Mouse (Mus musculus): Measurements from ENCODE around the gene Fgfr1op. TPM values are rescaled to one million over a fixed set of nuclear protein-coding genes. Genes with fewer than 3 reads are reported as not detected.
A peak's percentile ranks its signal among the peaks of the same experiment; 100 is the strongest.
"Not testable (repeated sequence)": the region's sequence is repeated elsewhere in the genome, so short reads cannot be mapped to it uniquely, and the experiment has no call there.

Fgfr1op gene
- total RNA-seq, 2 experiments from 2014 or later = 14.6 to 15.6 TPM

DNA sequence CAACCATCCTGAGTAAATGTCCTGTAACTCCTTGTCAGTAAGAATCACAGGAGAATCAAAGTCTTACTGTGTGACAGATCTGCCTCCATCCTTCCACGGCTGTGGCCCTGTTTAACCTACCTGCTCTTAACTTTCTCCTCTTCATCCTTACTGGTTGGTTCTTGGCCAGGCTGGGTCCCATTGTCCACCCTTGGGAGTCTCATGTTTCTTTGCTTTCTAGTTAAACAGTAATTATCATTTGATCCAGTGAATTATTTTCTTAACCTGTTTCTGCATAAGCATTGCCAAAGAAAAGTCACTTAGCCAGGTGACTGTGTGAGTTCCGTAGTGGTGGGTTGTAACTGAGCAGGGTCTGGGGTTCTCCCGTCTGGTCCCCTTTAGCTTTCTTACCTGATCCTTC lies 1.2 kb downstream of the Fgfr1op start:
- intact Hi-C loops (cut with DNase I) = not testable (repeated sequence)

DNA sequence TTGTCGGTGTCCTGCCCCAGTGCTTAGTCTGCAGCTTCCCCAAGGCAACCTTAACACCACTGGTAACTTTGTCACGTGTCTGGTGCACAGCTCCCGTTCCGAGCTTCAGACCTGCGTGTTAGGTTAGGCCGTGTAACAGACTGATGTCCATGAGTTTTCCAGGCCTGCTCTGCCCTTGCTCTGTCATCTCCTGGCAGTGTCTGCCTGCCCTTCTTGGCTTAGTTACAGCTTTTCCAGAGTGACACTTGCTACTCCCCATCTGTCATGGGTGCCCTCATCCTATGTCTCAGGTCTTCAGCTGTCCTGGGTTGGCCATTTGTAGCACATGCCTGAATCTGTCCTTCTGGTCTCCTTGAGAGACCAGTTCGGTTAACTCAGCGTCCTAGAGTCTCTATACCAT lies 2.1 kb downstream of the Fgfr1op start:
- intact Hi-C loops (cut with DNase I) = not testable (repeated sequence)
- DNase-seq = peak; percentile 32 to 48

More for the DNA sequence above, 1.2 kb downstream of the Fgfr1op start:
- DNase-seq = not testable (repeated sequence)

DNA sequence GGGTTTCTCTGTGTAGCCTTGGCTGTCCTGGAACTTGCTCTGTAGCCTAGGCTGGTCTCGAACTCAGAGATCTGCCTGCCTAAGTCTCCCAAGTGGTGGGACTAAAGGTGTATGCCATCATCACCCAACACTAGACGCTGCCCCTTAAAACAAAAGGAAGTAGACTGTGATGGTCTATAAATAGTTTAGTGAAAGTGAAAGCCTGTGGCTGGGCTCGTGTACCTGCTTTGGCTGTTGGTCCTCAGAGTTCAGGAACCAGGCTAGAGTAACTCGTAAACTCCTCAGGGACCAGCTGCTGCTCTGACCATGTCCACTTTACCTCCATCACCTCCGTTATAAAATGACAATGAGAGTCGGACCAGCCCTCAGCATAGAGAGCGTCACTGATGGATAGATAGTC lies 5.0 kb downstream of the Fgfr1op start:
- intact Hi-C loops (cut with DNase I) = no loop called here
- no peak for DNase-seq

DNA sequence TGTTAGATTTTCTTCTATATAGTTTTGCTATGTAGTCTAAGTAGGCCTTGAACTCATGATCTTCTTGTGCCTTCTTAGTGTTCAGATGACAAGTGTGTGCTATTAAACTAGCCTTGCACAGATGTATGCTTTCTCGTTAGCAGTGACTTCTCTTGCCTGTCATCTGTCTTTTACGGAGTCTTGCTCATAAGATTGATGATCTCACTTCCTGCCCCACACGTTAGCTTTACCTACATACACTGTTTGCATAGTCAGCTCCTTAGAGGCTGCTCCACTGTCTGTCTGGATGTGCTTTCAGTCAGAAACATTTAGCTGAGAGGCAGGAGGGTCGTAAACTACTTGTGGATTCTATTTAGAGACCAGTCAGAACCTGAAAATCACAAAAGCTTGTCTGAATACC lies 5.8 kb downstream of the Fgfr1op start:
- no peak for DNase-seq
- intact Hi-C loops (cut with DNase I) = no loop called here

DNA sequence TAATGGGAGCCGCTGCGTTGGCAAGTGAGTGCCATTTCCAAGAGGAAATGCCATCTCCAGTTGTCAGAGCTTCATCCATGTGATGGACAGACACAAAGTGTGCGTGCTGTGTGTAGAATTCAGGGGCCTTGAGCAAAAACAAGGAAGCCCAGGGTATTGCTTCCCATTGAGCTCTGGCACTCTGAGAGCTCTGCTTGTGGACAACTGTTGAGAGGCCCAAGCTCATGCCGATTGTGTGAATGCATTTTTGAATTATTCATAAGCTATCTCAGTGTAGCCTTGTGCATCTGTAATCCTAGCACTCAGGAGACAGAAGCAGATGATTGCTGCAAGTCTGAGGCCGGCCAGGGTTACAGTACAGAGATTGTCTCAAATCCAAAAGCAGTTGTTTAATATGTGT lies 11.8 kb downstream of the Fgfr1op start:
- DNase-seq = no peak
- intact Hi-C loops (cut with DNase I) = no loop called here

DNA sequence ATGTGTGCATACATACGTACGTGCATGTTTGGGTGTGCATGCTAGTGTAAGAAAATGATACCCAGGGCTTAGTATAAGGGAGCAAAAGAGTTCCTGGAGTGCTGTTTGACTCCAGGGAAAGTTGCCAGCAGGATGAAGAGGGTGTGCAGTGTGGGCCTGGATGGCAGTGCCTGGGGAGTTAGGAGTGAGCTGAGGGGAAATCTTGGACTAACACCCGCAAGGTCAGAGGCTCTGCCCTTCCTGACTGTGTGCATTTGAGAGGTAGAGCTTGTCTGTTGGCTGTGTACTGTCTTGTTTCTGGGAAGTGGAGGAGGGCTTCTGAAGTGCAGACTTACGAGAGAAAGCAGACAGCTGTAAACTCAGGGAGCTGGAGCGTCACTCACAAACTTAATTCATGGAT lies 18.5 kb downstream of the Fgfr1op start:
- peak; percentile 19 to 29 for DNase-seq
- intact Hi-C loops (cut with DNase I) = no loop called here

DNA sequence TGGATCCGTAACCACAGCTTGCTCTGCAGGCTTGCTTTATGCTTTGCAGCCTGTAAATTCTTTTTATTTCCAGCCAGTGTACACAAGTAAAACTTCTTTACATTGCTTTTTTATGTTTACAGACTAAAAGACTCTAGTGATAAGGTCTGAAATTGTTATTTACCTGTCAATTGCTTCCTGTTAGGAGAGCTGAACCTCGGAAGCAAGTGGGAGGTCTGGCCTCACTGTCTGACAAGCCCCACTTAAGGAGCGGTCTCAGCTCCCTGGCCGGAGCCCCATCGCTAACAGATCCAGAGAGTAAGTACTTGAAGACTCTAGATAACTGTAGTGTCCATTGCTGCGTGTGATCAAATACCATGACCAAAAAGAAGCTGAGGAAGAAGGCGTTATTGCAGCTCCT lies 18.9 kb downstream of the Fgfr1op start:
- DNase-seq = no peak
- intact Hi-C loops (cut with DNase I) = no loop called here

DNA sequence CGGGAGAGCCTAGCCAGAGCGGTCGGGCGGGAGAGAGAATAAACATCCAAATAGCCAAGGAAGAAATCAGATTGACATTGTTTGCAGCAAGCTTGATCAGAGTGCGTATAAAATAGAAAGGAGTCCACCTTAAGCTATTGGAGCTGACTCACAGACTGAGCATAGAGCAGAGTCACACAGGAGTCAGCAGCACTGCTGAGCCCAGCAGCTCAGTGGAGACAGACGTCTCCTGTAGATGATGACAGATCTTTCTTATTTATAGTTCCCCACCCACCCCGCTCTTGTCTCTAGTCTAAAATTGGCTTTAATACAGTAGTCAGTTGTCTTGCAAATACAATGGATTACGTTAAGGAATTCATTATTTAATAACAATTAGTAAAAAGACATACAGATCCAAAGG lies 28.4 kb downstream of the Fgfr1op start:
- intact Hi-C loops (cut with DNase I) = no loop called here
- no peak for DNase-seq

DNA sequence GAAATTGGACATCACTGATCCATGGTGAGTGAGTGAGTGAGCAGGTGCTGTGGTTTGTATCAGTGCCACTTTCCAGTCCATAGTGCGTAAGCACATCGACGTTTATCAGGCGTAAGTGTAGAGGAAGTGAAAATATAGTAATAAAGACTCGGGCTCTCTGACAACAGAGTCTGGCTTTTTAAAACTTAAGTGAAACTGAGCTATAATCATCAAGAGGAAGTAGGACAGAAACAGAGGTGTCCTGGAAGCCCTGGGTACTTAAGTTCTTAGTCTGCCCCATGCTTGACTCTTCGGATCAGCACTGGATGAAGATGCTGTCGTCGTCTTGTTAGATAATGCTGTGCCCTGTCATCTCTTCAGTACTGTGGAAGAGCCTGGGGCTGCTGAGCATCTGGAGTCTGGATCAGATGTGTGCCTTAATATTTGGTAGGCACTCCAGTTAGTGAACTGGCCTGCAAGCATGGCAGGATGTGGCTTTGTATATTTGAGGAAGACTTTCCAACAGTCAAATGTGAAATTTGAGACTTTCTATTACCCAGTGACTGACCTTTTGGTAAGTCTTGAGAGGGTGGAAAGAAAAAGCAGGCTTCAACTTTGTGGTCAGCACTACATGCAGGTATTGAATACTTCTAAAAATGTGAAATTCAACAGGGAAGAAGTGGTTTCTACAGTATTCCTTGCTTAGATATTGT lies 30.5 kb downstream of the Fgfr1op start:
- intact Hi-C loops (cut with DNase I) = no loop called here

DNA sequence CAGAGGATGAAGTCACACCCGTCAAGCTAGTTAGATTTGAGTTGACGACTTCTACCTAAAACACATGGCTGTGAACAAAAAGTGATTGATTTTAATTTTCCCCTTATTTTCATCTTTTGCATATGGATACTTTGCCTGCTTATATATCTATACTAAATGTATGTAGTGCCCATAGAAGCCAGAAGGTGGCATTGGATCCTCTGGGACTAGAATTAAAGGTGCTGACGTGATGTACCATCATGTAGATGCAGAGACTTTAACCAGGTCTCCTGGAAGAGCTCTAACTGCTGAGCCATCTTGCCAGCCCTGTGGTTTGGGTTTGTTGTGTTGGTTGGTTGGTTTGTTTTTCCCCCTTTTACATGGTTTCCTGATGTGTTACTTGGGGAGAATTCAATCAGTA lies 32.4 kb downstream of the Fgfr1op start:
- no peak for DNase-seq
- intact Hi-C loops (cut with DNase I) = no loop called here

More for the DNA sequence above, 30.5 kb downstream of the Fgfr1op start:
- no peak for DNase-seq

DNA sequence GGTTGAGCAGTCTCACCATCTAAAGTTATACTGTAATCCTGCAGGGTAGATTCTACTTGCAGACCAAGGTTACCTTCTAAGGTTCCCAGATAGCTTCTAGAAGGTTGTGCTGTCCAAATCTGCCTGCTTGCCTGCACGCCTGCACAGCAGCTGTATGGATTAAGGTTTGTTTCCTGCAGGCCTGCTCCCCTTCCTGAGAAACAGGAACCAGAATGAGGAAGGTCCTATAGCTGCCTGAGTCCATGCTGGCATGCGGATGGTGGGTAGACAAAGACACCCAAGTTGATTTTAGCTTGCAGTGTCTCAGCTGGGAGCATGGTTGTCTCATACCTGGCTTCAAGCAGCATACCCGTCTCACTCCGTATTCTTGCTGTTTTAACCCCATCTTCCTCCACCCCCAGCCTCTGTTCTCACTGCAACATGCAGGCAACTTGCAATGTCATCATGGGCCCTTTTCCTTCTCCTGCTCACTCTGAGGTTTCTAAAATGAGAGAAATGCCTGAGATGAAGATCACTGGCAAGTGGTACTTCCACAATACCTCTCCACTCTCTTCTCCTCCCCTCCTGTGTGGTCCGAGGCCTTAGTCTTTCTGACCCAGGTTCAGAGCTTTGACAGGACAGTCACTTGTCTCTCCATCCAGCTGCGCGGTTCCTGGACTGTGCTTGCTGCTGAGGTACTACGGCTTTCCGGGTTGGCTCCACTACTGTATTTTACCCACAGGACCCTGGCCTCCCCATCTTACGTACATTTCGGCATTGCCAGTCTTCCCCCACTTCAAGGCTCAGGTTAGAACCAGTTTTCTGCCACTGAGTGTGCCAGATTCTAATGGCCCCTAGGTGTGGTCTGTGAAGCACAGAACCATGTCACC lies 34.0 kb downstream of the Fgfr1op start:
- DNase-seq = peak in 1 of 2 experiments; percentile 13
- intact Hi-C loops (cut with DNase I) = no loop called here

DNA sequence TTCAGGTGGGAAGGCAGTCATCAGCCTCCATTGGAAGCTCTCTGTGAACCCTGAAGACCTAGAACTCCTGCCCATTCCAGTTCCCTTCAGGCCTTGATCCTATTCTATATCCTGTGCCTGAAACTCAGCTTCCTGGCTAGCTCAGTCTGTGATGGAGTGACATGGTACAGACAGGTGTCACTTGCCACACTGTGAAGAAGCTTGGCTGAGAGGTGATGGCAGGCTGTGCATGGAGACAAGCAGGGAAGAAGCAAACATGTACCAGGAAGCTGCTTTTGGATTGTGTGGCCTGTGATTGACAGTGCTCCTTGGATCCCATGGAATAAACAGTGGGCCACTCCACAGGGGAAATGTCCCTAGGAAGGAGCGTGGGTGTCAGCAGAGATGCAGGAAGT lies 34.6 kb downstream of the Fgfr1op start:
- intact Hi-C loops (cut with DNase I) = no loop called here
- DNase-seq = no peak

DNA sequence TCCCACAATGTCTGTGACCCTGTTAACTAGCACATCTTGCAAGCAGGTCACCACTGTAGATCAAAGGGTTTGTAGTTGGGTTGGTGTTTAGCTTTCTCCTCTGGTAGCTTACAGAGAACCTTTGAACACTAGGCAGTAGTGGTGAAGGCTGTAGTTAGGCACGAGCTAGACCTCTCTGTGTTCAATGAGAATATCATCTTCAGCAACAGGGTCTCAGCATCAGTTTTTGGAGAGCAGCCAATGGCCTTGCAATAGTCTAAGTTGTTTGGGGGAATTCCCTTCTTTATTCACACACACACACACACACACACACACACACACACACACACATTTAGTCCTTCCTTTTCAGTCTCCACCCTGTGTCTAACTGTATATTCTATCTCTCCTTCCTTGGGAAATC lies 38.2 kb downstream of the Fgfr1op start:
- intact Hi-C loops (cut with DNase I) = no loop called here
- no peak for DNase-seq

DNA sequence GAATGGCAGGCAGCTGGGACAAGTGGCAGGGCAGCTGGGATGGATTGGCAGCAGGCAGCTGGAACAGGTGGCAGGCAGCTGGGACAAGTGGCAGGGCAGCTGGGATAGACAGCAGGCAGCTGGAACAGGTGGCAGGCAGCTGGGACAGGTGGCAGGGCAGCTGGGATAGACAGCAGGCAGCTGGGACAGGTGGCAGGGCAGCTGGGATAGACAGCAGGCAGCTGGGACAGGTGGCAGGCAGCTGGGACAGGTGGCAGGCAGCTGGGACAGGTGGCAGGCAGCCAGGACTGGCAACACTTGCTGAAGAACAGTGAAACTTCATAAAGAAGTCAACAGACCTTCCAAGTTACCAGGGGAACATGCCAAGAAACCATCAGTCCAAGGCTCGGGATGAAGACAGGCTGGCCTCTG lies 39.9 kb downstream of the Fgfr1op start:
- DNase-seq; intact Hi-C loops (cut with DNase I): not testable (repeated sequence)

DNA sequence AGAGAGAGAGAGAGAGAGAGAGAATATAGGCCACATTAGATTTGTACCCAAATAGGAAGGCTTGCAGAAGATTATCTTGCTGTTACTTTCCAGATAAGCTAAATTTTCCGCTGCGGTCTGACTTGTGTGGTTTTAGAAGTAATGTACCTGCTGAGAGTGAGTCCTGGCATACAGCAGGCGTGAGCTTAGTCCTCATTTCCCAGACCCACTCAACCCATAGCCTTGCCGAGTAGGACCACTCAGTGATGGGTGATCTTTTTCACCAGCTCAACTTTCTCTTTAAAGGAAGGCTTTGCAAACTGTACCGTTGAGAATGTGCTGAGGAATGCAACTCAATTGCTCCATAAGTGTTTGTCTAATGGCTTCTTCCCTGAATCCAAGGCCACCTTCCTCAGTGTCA lies 41.4 kb downstream of the Fgfr1op start:
- intact Hi-C loops (cut with DNase I) = no loop called here
- DNase-seq = no peak

DNA sequence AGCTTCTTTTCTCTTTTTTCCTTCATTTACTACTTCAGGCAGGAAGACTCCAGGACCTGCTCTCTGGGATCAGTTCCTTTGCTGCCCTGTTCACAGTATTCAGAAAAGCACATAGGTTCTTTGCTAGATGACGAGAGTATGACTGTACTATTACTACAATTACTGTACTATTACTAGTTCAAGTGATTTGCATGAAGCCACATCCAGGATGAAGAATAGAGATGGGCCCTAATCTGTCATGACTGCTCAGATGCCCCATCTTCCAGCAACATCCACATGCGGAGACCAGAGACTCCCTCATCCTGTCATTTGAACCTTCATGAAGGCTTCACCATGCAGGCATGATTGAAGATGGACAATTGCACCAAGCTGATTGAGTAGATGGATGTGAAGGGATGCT lies 44.4 kb downstream of the Fgfr1op start:
- no peak for DNase-seq
- intact Hi-C loops (cut with DNase I) = no loop called here

DNA sequence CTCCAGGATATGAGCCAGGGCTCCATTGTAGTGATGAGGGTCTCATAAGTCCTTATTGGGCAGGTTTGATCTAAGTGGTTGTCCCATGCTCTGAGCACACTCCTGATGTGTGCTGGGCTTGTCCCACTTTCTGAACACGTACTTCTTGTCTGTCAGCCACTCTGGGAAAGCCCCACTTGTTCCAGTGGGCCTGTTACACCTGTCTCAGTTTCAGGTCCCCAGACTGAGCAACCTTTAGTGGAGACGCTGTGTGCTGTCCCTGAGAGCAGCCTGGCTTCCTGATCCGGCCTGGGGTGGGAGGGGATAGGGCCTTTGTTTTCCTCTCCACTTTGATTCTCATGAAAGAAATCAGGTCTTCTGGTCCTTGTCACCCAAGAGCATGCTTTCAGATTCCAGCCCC lies 44.9 kb downstream of the Fgfr1op start:
- DNase-seq = no peak
- intact Hi-C loops (cut with DNase I) = no loop called here

DNA sequence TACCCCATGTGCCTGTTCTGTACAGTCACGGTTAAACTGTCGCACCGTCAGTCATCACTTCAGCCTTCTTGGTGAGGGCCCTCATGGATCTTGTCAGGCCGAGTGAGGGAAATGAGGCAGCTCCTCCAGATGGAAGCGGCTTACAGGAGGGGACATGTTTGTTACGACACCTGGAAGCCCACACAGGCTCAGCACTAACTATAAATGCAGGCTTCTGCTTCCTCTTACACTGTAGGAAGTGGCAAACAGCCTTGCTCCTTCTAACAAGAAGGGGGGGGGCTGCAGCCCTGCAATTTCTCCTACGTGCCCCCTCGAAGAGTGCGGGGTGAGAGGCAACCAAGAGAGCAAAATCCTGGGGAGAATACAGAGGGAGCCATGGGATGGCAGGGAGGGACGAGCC lies 45.4 kb downstream of the Fgfr1op start:
- DNase-seq = no peak
- intact Hi-C loops (cut with DNase I) = no loop called here

DNA sequence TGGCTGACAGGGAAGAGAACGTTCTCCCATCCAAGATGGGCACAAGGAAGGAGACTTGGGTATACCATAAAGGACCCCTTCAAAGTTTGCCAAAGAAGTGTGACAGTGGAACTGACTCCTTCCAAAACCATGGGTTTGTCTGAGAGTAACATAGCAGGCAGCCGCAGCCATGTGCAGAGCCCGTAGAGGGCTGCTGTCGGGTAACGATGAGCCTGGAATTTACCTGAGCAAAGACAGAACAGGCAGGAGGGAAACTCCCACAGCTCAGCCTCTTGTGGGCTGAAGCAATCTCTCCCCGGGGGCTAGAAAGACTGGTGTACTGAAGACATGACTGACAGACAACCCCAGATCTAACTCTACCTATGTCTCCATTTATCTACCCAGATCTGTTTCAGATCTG lies 46.1 kb downstream of the Fgfr1op start:
- DNase-seq = no peak
- intact Hi-C loops (cut with DNase I) = no loop called here

DNA sequence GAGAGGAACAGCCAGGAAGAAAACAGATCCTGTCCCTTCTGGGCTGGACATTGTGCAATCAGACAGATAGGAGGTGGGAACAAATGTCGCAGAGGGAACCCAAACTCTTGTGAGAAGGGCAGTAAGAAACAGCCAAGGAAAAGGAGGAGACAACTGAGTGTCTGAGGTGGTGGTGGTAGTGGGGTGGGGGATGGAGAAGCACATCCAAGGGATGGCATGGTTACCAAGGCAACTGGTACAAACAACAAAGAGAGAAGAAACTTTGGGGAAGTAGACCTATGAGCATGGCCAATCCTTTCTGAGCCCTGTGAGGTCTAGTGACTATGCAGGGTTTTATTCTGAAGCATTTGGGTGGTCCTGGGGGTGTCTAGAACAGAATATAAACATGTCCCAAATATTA lies 49.1 kb downstream of the Fgfr1op start:
- intact Hi-C loops (cut with DNase I) = no loop called here
- DNase-seq = no peak

DNA sequence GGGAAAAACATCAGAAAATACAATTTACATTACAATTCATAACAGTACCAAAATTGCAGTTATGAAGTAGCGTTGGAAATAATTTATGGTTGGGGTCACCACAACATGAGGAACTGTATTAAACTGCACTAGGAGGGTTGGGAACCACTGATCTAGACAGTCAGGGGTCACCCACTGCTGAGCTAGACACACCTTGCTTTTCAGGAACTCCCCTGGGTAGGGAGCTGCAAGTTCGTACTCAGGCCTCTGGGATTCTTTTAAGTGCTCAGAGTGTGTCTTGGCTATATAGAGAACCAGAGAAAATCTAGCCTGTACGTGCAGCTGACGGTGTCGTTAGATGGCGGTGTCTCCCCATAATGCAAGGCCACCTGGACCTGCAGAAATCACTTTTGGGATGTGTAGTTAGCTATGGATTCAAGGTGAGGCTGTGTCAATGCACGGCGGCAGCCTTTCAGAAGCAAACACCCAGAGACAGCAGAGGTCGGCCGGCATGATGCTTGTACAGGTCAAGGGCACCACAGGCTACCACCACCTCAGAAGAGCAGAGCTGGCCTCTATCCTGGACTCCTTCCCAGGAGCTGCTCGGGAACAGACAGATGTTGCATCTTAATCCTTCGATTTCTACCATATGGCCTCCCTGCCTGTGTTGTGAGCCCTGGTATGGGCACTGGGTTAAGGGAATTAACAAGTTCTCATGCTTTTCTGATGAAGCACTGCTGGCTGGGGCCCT lies 49.9 kb downstream of the Fgfr1op start:
- intact Hi-C loops (cut with DNase I) = no loop called here
- no peak for DNase-seq

DNA sequence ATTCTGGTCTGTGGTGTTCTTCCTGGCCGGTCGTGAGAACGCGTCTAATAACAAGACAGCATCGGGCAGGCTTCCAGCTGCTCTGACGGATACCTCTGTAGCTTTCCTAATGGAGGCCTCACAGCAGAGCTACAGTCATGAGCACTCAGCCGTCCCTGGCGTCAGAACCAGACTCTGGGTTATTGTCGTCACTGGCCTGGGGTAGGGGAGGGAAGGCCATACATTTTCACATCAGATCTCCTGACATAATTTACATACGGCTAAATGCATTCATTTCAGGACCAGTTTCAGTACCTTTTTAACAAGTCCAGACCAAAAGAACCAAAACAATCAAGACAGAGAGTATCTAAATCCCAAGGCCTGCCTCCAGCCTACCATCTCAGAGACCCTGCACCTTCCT lies 57.9 kb downstream of the Fgfr1op start:
- DNase-seq = no peak
- intact Hi-C loops (cut with DNase I) = no loop called here
